Mouse (Mus musculus) intestine, embryonic 15.5 days (tissue): Measurements from ENCODE around the gene Ccz1. TPM values are rescaled to one million over a fixed set of nuclear protein-coding genes. Genes with fewer than 3 reads are reported as not detected.

ENCODE experiments used
- ATAC-seq: fragments of 200-750 bp; cut with Nextera tagmentation; 2 replicates; pipeline ENCODE4 v1.8.0; 2017; ENCODE audit warnings: moderate TSS enrichment, moderate library complexity
- H3K27ac ChIP-seq: fragments of 300-500 bp; sonication (generic); 2 replicates; pipeline ENCODE4 v1.5.1; 2015; ENCODE audit warnings: mild to moderate bottlenecking, inconsistent platforms
- H3K27me3 ChIP-seq: fragments of 300-500 bp; sonication (generic); replicated peaks from 2 replicates; pipeline ENCODE4 v1.6.1; 2015; ENCODE audit warnings: inconsistent platforms
- H3K36me3 ChIP-seq: fragments of 300-500 bp; sonication (generic); 2 replicates; pipeline ENCODE4 v1.6.1; 2015; ENCODE audit warnings: inconsistent platforms
- H3K4me1 ChIP-seq: fragments of 300-500 bp; sonication (generic); replicated peaks from 2 replicates; pipeline ENCODE4 v1.6.1; 2015; ENCODE audit warnings: inconsistent platforms
- H3K4me2 ChIP-seq: fragments of 300-500 bp; sonication (generic); replicated peaks from 2 replicates; pipeline ENCODE4 v1.6.1; 2015; ENCODE audit warnings: mild to moderate bottlenecking, inconsistent platforms
- H3K4me3 ChIP-seq: fragments of 300-500 bp; sonication (generic); replicated peaks from 2 replicates; pipeline ENCODE4 v1.5.1; 2015; ENCODE audit warnings: inconsistent platforms
- H3K9ac ChIP-seq: fragments of 300-500 bp; sonication (generic); 2 replicates; pipeline ENCODE4 v1.6.1; 2015; ENCODE audit warnings: inconsistent platforms
- H3K9me3 ChIP-seq: fragments of 300-500 bp; sonication (generic); 2 replicates; pipeline ENCODE4 v1.6.1; 2016; ENCODE audit warnings: inconsistent platforms
- WGBS: fragments of 180-500 bp; shearing (Covaris S2); methylation state at CpG from one replicate; pipeline ENCODE4 v1.1.7; 2015; 5-methylcytosine and 5-hydroxymethylcytosine counted together
- polyA plus RNA-seq: library from polyadenylated mRNA; unstranded; fragments of >200 nt; fragmentation: Nextera tagmentation; extraction: Ambion mirVana; gene quantifications from 2 replicates; pipeline ENCODE4 v1.2.1, GENCODE M21; 2015

Ccz1 gene
- polyA plus RNA-seq, 1 experiment from 2014 or later: 75.7 TPM

- no peaks in the 10 kb centered on the region for H3K4me1 ChIP-seq
- no peak overlapping the region for H3K27ac ChIP-seq
Observed at GRCm38 (mm10) chr5:143990086-143990485, 24.6 kb downstream of the Ccz1 start.

GRCm38 (mm10) chr5:143989046-143989445, 25.6 kb downstream of the Ccz1 start:
- 87% methylated on average over 4 of the region's 4 CpGs for WGBS
- H3K4me3 ChIP-seq: no peak overlapping the region
- no peak for ATAC-seq
- H3K36me3 ChIP-seq: peaks cover 36% of the 10 kb centered on the region
- H3K4me2 ChIP-seq: no peak overlapping the region
- H3K9me3 ChIP-seq: no peaks in the 10 kb centered on the region
- H3K9ac ChIP-seq: no peak overlapping the region
- H3K4me1 ChIP-seq: no peaks in the 10 kb centered on the region
- H3K27ac ChIP-seq: no peak overlapping the region
- H3K27me3 ChIP-seq: no peaks in the 10 kb centered on the region

More at GRCm38 (mm10) chr5:143990086-143990485, 24.6 kb downstream of the Ccz1 start:
- Histone ChIP-seq H3K4me2 (no peak overlapping the region), H3K9ac (no peak overlapping the region), H3K27me3 (no peaks in the 10 kb centered on the region), H3K9me3 (no peaks in the 10 kb centered on the region), H3K4me3 (no peak overlapping the region), H3K36me3 (peaks cover 41% of the 10 kb centered on the region)
- 87% methylated on average over 11 of the region's 11 CpGs for WGBS
- ATAC-seq: no peak

GRCm38 (mm10) chr5:143987596-143987995, 27.1 kb downstream of the Ccz1 start:
- Histone ChIP-seq H3K27ac (no peak overlapping the region), H3K9me3 (no peaks in the 10 kb centered on the region), H3K4me1 (no peaks in the 10 kb centered on the region), H3K9ac (no peak overlapping the region), H3K36me3 (peaks cover 28% of the 10 kb centered on the region), H3K4me2 (no peak overlapping the region), H3K4me3 (no peak overlapping the region), H3K27me3 (no peaks in the 10 kb centered on the region)
- 88% methylated on average over 3 of the region's 3 CpGs for WGBS
- ATAC-seq: no peak

- no peak overlapping the region for H3K27ac ChIP-seq
- no peaks in the 10 kb centered on the region for H3K9me3 ChIP-seq
- WGBS: 83% methylated on average over 7 of the region's 7 CpGs
- H3K27me3 ChIP-seq: no peaks in the 10 kb centered on the region
- no peak overlapping the region for H3K4me3 ChIP-seq
- no peak overlapping the region for H3K4me2 ChIP-seq
- H3K9ac ChIP-seq: no peak overlapping the region
- no peak for ATAC-seq
- 0 out of 2 replicates have a peak, but pooled peaks cover 3% of the 10 kb centered on the region for H3K4me1 ChIP-seq
- peaks cover 17% of the 10 kb centered on the region for H3K36me3 ChIP-seq
Observed at GRCm38 (mm10) chr5:143985381-143985780, 29.3 kb downstream of the Ccz1 start.

- Histone ChIP-seq H3K9me3 (no peaks in the 10 kb centered on the region), H3K36me3 (peaks cover 6% of the 10 kb centered on the region; the same call in 1 of the 2 replicates), H3K4me1 (0 out of 2 replicates have a peak, but pooled peaks cover 3% of the 10 kb centered on the region), H3K4me3 (no peak overlapping the region), H3K4me2 (no peak overlapping the region), H3K9ac (no peak overlapping the region), H3K27me3 (no peaks in the 10 kb centered on the region), H3K27ac (peak overlapping the region; percentile 32; the same call in 1 of the 2 replicates)
- ATAC-seq: peak; percentile 81
- WGBS: 47% methylated on average over 2 of the region's 2 CpGs
Observed at GRCm38 (mm10) chr5:143982361-143982760, 32.3 kb downstream of the Ccz1 start.

- H3K36me3 ChIP-seq: no peaks in the 10 kb centered on the region
Observed at GRCm38 (mm10) chr5:143980858-143981257, 33.8 kb downstream of the Ccz1 start.

GRCm38 (mm10) chr5:143976726-143977431, 37.8 kb downstream of the Ccz1 start:
- H3K4me3 ChIP-seq: no peak overlapping the region
- WGBS: 64% methylated on average over 16 of the region's 16 CpGs
- no peaks in the 10 kb centered on the region for H3K9me3 ChIP-seq
- H3K4me1 ChIP-seq: 0 out of 2 replicates have a peak, but pooled peaks cover 3% of the 10 kb centered on the region
- peak; percentile 31; the same call in 1 of the 2 replicates for ATAC-seq
- no peak overlapping the region for H3K4me2 ChIP-seq
- H3K27ac ChIP-seq: no peak overlapping the region
- no peak overlapping the region for H3K9ac ChIP-seq
- H3K27me3 ChIP-seq: no peaks in the 10 kb centered on the region
- H3K36me3 ChIP-seq: no peaks in the 10 kb centered on the region

More at GRCm38 (mm10) chr5:143980858-143981257, 33.8 kb downstream of the Ccz1 start:
- H3K27ac ChIP-seq: no peak overlapping the region
- 0 out of 2 replicates have a peak, but pooled peaks cover 3% of the 10 kb centered on the region for H3K4me1 ChIP-seq
- peak; percentile 54 for ATAC-seq
- H3K4me2 ChIP-seq: no peak overlapping the region
- no peaks in the 10 kb centered on the region for H3K9me3 ChIP-seq
- 21% methylated on average over 9 of the region's 9 CpGs for WGBS
- no peak overlapping the region for H3K4me3 ChIP-seq
- no peaks in the 10 kb centered on the region for H3K27me3 ChIP-seq
- no peak overlapping the region for H3K9ac ChIP-seq

GRCm38 (mm10) chr5:143976232-143976631, 38.4 kb downstream of the Ccz1 start:
- 82% methylated on average over 11 of the region's 11 CpGs for whole genome bisulfite sequencing
- H3K4me2 ChIP-seq: no peak overlapping the region
- H3K9me3 ChIP-seq: no peaks in the 10 kb centered on the region
- H3K4me1 ChIP-seq: 0 out of 2 replicates have a peak, but pooled peaks cover 3% of the 10 kb centered on the region
- H3K27ac ChIP-seq: no peak overlapping the region
- H3K36me3 ChIP-seq: no peaks in the 10 kb centered on the region
- H3K27me3 ChIP-seq: no peaks in the 10 kb centered on the region
- H3K4me3 ChIP-seq: no peak overlapping the region
- ATAC-seq: no peak
- no peak overlapping the region for H3K9ac ChIP-seq

- H3K27ac ChIP-seq: no peak overlapping the region
- H3K36me3 ChIP-seq: no peaks in the 10 kb centered on the region
- H3K4me1 ChIP-seq: no peaks in the 10 kb centered on the region
- ATAC-seq: no peak; the same call in 1 of the 2 replicates
- no peak overlapping the region for H3K4me3 ChIP-seq
- no peak overlapping the region for H3K9ac ChIP-seq
- no peaks in the 10 kb centered on the region for H3K27me3 ChIP-seq
- 58% methylated on average over 2 of the region's 2 CpGs for WGBS
- H3K4me2 ChIP-seq: no peak overlapping the region
- no peaks in the 10 kb centered on the region for H3K9me3 ChIP-seq
Observed at GRCm38 (mm10) chr5:143975631-143975933, 39.1 kb downstream of the Ccz1 start.

GRCm38 (mm10) chr5:143974931-143975630, 39.6 kb downstream of the Ccz1 start:
- 52% methylated on average over 4 of the region's 4 CpGs for WGBS
- Histone ChIP-seq H3K27me3 (no peaks in the 10 kb centered on the region), H3K9me3 (no peaks in the 10 kb centered on the region), H3K4me3 (no peak overlapping the region), H3K9ac (no peak overlapping the region), H3K4me2 (no peak overlapping the region), H3K4me1 (no peaks in the 10 kb centered on the region), H3K36me3 (no peaks in the 10 kb centered on the region), H3K27ac (no peak overlapping the region)
- ATAC-seq: peak; percentile 76

GRCm38 (mm10) chr5:143972628-143973027, 42.0 kb downstream of the Ccz1 start:
- Histone ChIP-seq H3K9me3 (no peaks in the 10 kb centered on the region), H3K27ac (no peak overlapping the region), H3K4me1 (no peaks in the 10 kb centered on the region), H3K27me3 (no peaks in the 10 kb centered on the region), H3K4me2 (no peak overlapping the region), H3K36me3 (no peaks in the 10 kb centered on the region), H3K4me3 (no peak overlapping the region), H3K9ac (no peak overlapping the region)
- 38% methylated on average over 3 of the region's 3 CpGs for WGBS
- no peak for ATAC-seq

GRCm38 (mm10) chr5:143966671-143967070, 48.0 kb downstream of the Ccz1 start:
- Histone ChIP-seq H3K9me3 (no peaks in the 10 kb centered on the region), H3K27me3 (no peaks in the 10 kb centered on the region), H3K9ac (no peak overlapping the region), H3K4me1 (no peaks in the 10 kb centered on the region), H3K4me3 (no peak overlapping the region), H3K27ac (no peak overlapping the region), H3K36me3 (no peaks in the 10 kb centered on the region), H3K4me2 (no peak overlapping the region)
- no peak for ATAC-seq
- WGBS: 85% methylated on average over 12 of the region's 12 CpGs
